Mouse (Mus musculus) CD4-positive, CD25-positive, alpha-beta regulatory T cell, adult 4 months (primary cell): ENCODE measurements at regions not wholly inside any gene's neighbourhood (a gene's known extent, or its start where the extent isn't known, plus 50 kb on each side); places are given as distances from the start of the nearest gene placed in this dataset.

Experiments used
- ATAC-seq: one replicate; pipeline ENCODE4 v1.8.0; 2017

- ATAC-seq: no peak
These were observed 318.4 kb upstream of the Slc7a11 start for GRCm38 (mm10) chr3:50761766-50762165.

GRCm38 (mm10) chr3:50758106-50758505 lies 314.7 kb upstream of the Slc7a11 start:
- ATAC-seq: no peak

- no peak for ATAC-seq
These were observed 293.8 kb upstream of the Slc7a11 start for GRCm38 (mm10) chr3:50737173-50737572.

- ATAC-seq: no peak
These were observed 275.6 kb upstream of the Slc7a11 start for GRCm38 (mm10) chr3:50719035-50719434.

- no peak for ATAC-seq
These were observed 270.0 kb upstream of the Slc7a11 start for GRCm38 (mm10) chr3:50713463-50713862.

- no peak for ATAC-seq
These were observed 266.1 kb upstream of the Slc7a11 start for GRCm38 (mm10) chr3:50709415-50709989.

- ATAC-seq: no peak
These were observed 263.3 kb upstream of the Slc7a11 start for GRCm38 (mm10) chr3:50706707-50707106.

GRCm38 (mm10) chr3:50694904-50695680 lies 251.7 kb upstream of the Slc7a11 start:
- no peak for ATAC-seq

GRCm38 (mm10) chr3:50694497-50694896 lies 251.1 kb upstream of the Slc7a11 start:
- no peak for ATAC-seq

GRCm38 (mm10) chr3:50692306-50692705 lies 248.9 kb upstream of the Slc7a11 start:
- ATAC-seq: no peak

- ATAC-seq: no peak
These were observed 247.3 kb upstream of the Slc7a11 start for GRCm38 (mm10) chr3:50690750-50691149.

GRCm38 (mm10) chr3:50689375-50689774 lies 246.0 kb upstream of the Slc7a11 start:
- no peak for ATAC-seq

- ATAC-seq: no peak
These were observed 244.3 kb upstream of the Slc7a11 start for GRCm38 (mm10) chr3:50687755-50688154.

GRCm38 (mm10) chr3:50678611-50678988 lies 235.2 kb upstream of the Slc7a11 start:
- no peak for ATAC-seq

GRCm38 (mm10) chr3:50677953-50678610 lies 234.7 kb upstream of the Slc7a11 start:
- ATAC-seq: no peak

- no peak for ATAC-seq
These were observed 232.4 kb upstream of the Slc7a11 start for GRCm38 (mm10) chr3:50675769-50676168.

- no peak for ATAC-seq
These were observed 231.6 kb upstream of the Slc7a11 start for GRCm38 (mm10) chr3:50674860-50675566.

GRCm38 (mm10) chr3:50665316-50665715 lies 221.9 kb upstream of the Slc7a11 start:
- no peak for ATAC-seq

- no peak for ATAC-seq
These were observed 217.6 kb upstream of the Slc7a11 start for GRCm38 (mm10) chr3:50660966-50661365.

GRCm38 (mm10) chr3:50660566-50660965 lies 217.2 kb upstream of the Slc7a11 start:
- no peak for ATAC-seq

- ATAC-seq: no peak
These were observed 214.5 kb upstream of the Slc7a11 start for GRCm38 (mm10) chr3:50657890-50658289.

- no peak for ATAC-seq
These were observed 211.0 kb upstream of the Slc7a11 start for GRCm38 (mm10) chr3:50654441-50654840.

GRCm38 (mm10) chr3:50652265-50652664 lies 208.9 kb upstream of the Slc7a11 start:
- ATAC-seq: no peak
